Mouse (Mus musculus) MEL (cell line): ENCODE data around the gene Zbp1.

Source experiments
- BHLHE40 ChIP-seq: IDR thresholded peaks from 2 replicates; pipeline ENCODE4 v1.6.1; 2012; ENCODE audit warnings: low read depth, mild to moderate bottlenecking, inconsistent platforms, low read length, improper control_type of control experiment, borderline replicate concordance
- CTCF ChIP-seq, 3 experiments: IDR thresholded peaks in 2 of 3; conservative IDR thresholded peaks in 1 of 3; 2 replicates each; pipeline ENCODE4 v1.5.1; 2011 to 2012; ENCODE audit warnings: low read length in 3 of 3, low read depth in 2 of 3, mild to moderate bottlenecking in 2 of 3, improper control_type of control experiment in 1 of 3, inconsistent platforms in 1 of 3, mixed read lengths in 1 of 3, moderate library complexity in 1 of 3; ENCODE audit not compliant: control insufficient read depth in 1 of 3, insufficient read depth in 1 of 3, poor library complexity in 1 of 3, severe bottlenecking in 1 of 3

DNA sequence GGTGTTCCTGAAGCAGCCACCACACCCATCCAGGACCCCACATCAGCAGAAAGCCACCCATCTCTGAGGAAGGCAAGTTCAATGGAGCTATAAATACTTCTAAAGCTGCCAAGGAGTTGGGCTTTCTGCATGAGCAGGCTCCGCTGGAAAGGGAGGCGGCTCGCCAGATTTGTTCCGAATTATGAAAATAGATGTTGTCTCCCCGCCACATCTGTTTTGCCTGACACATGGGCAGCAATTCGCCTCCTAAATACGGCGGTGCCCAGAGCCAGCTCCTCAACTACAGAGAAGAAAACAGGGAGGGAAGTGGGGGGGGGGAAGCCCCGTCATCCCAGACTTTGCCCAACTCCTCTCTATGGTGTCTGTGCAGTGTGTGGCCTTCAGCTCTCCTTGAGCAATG, 33.0 kb upstream of the Zbp1 start:
- TF ChIP-seq CTCF (IDR thresholded peaks at IDR 0.05 in 2 of 3, conservative IDR thresholded peaks at IDR 0.05 in 1 of 3; ENCODE audit: control insufficient read depth in 1 of 3, insufficient read depth in 1 of 3, low read depth in 2 of 3, low read length in 3 of 3, poor library complexity in 1 of 3, severe bottlenecking in 1 of 3), result no peak
- TF ChIP-seq BHLHE40, result no peak
